Mouse (Mus musculus) 3T3-L1 (cell line): ENCODE measurements at regions not wholly inside any gene's neighbourhood (a gene's known extent, or its start where the extent isn't known, plus 50 kb on each side); places are given as distances from the start of the nearest gene placed in this dataset.

Experiments used
- DNase-seq: peaks from one replicate; pipeline ENCODE4 v3.0.0-alpha.2; 2015; ENCODE audit warnings: low read depth, low spot score

- DNase-seq = no peak
Measured at GRCm38 (mm10) chr14:28773068-28773467, 244.9 kb upstream of the Lrtm1 start.

GRCm38 (mm10) chr14:28775686-28776085, 242.3 kb upstream of the Lrtm1 start:
- DNase-seq = no peak

GRCm38 (mm10) chr14:28777791-28778190, 240.2 kb upstream of the Lrtm1 start:
- no peak for DNase-seq

- no peak for DNase-seq
Measured at GRCm38 (mm10) chr14:28781660-28782059, 236.3 kb upstream of the Lrtm1 start.

- DNase-seq = no peak
Measured at GRCm38 (mm10) chr14:28784106-28784633, 233.8 kb upstream of the Lrtm1 start.

GRCm38 (mm10) chr14:28798290-28798689, 219.7 kb upstream of the Lrtm1 start:
- no peak for DNase-seq

GRCm38 (mm10) chr14:28801681-28802080, 216.3 kb upstream of the Lrtm1 start:
- DNase-seq = peak; percentile 6

- DNase-seq = peak; percentile 74
Measured at GRCm38 (mm10) chr14:28802126-28802525, 215.9 kb upstream of the Lrtm1 start.

- peak; percentile 74 for DNase-seq
Measured at GRCm38 (mm10) chr14:28808094-28808493, 209.9 kb upstream of the Lrtm1 start.

GRCm38 (mm10) chr14:28809355-28809754, 208.7 kb upstream of the Lrtm1 start:
- no peak for DNase-seq

- no peak for DNase-seq
Measured at GRCm38 (mm10) chr14:28820970-28821369, 197.0 kb upstream of the Lrtm1 start.

GRCm38 (mm10) chr14:28827186-28827585, 190.8 kb upstream of the Lrtm1 start:
- peak; percentile 3 for DNase-seq

- peak; percentile 10 for DNase-seq
Measured at GRCm38 (mm10) chr14:28837117-28837516, 180.9 kb upstream of the Lrtm1 start.

- DNase-seq = peak; percentile 44
Measured at GRCm38 (mm10) chr14:28848831-28849590, 169.0 kb upstream of the Lrtm1 start.
